Mouse (Mus musculus): ENCODE data around the gene Ppp2r5d. TPM values are rescaled to one million over a fixed set of nuclear protein-coding genes. Genes with fewer than 3 reads are reported as not detected.
A peak's percentile ranks its signal among the peaks of the same experiment; 100 is the strongest.

Gene Ppp2r5d
- polyA plus RNA-seq, 1 experiment from 2014 or later: 57.7 TPM

GRCm38 (mm10) chr17:46651292-46651691 lies 53.6 kb downstream of the Ppp2r5d start:
- Histone ChIP-seq H3K9me3 (no peaks in the 10 kb centered on the region), H3K9ac (peak overlapping the region; percentile 97), H3K4me1 (peaks cover 51% of the 10 kb centered on the region), H3K27me3 (replicated peaks) (no peaks in the 10 kb centered on the region), H3K27ac (replicated peaks) (peak overlapping the region; percentile 98), H3K36me3 (peaks cover 59% of the 10 kb centered on the region), H3K4me3 (peak overlapping the region; percentile 80), H3K4me2 (peak overlapping the region; percentile 80)
- 65% methylated on average over 17 of the region's 17 CpGs for WGBS
- ATAC-seq (ENCODE audit: extremely low read depth, insufficient number of reproducible peaks, low FRiP score, low TSS enrichment): no peak

GRCm38 (mm10) chr17:46650232-46651031 lies 54.5 kb downstream of the Ppp2r5d start, which contains the start of gene Cul7:
Gene Cul7 (plus strand): TSS chr17:46650337.
- Histone ChIP-seq H3K36me3 (peaks cover 50% of the 10 kb centered on the region), H3K9ac (peak within 1 kb of the TSS; percentile 97), H3K27me3 (replicated peaks) (no peaks in the 10 kb centered on the region), H3K27ac (replicated peaks) (peak within 1 kb of the TSS; percentile 98), H3K4me2 (peak within 1 kb of the TSS; percentile 80), H3K4me3 (peak within 1 kb of the TSS; percentile 80), H3K9me3 (no peaks in the 10 kb centered on the region), H3K4me1 (peaks cover 48% of the 10 kb centered on the region)
- 1% methylated on average over 57 of the region's 58 CpGs for WGBS
- peak; percentile 84 for ATAC-seq (ENCODE audit: extremely low read depth, insufficient number of reproducible peaks, low FRiP score, low TSS enrichment)

GRCm38 (mm10) chr17:46649811-46650210 lies 55.1 kb downstream of the Ppp2r5d start:
- Histone ChIP-seq H3K9me3 (no peaks in the 10 kb centered on the region), H3K4me1 (peaks cover 53% of the 10 kb centered on the region), H3K27ac (replicated peaks) (peak overlapping the region; percentile 98), H3K27me3 (replicated peaks) (no peaks in the 10 kb centered on the region), H3K4me3 (peak overlapping the region; percentile 80), H3K4me2 (peak overlapping the region; percentile 80), H3K9ac (peak overlapping the region; percentile 97), H3K36me3 (peaks cover 46% of the 10 kb centered on the region)
- WGBS: 31% methylated on average over 15 of the region's 15 CpGs
- no peak for ATAC-seq (ENCODE audit: extremely low read depth, insufficient number of reproducible peaks, low FRiP score, low TSS enrichment)

GRCm38 (mm10) chr17:46648436-46648835 lies 56.5 kb downstream of the Ppp2r5d start:
- ATAC-seq (ENCODE audit: extremely low read depth, insufficient number of reproducible peaks, low FRiP score, low TSS enrichment): no peak
- H3K4me2 ChIP-seq: no peak overlapping the region
- H3K4me3 ChIP-seq: no peak overlapping the region
- H3K36me3 ChIP-seq: peaks cover 33% of the 10 kb centered on the region
- H3K9ac ChIP-seq: no peak overlapping the region
- H3K9me3 ChIP-seq: no peaks in the 10 kb centered on the region
- no peaks in the 10 kb centered on the region for H3K27me3 ChIP-seq (replicated peaks)
- peaks cover 59% of the 10 kb centered on the region for H3K4me1 ChIP-seq
- no peak overlapping the region for H3K27ac ChIP-seq (replicated peaks)
- whole genome bisulfite sequencing: 90% methylated on average over 9 of the region's 9 CpGs

- Histone ChIP-seq H3K4me3 (peak overlapping the region; percentile 80; the same call in 1 of the 2 replicates), H3K9ac (no peak overlapping the region; the same call in 1 of the 2 replicates), H3K27ac (replicated peaks) (no peak overlapping the region), H3K36me3 (peaks cover 33% of the 10 kb centered on the region), H3K4me2 (peak overlapping the region; percentile 93), H3K4me1 (peaks cover 47% of the 10 kb centered on the region), H3K27me3 (replicated peaks) (no peaks in the 10 kb centered on the region), H3K9me3 (no peaks in the 10 kb centered on the region)
- no peak for ATAC-seq (ENCODE audit: extremely low read depth, insufficient number of reproducible peaks, low FRiP score, low TSS enrichment)
- WGBS: 86% methylated on average over 7 of the region's 7 CpGs
Measured at GRCm38 (mm10) chr17:46647279-46647678, 57.6 kb downstream of the Ppp2r5d start.

- no peak for ATAC-seq (ENCODE audit: extremely low read depth, insufficient number of reproducible peaks, low FRiP score, low TSS enrichment)
- peaks cover 41% of the 10 kb centered on the region for H3K36me3 ChIP-seq
Measured at GRCm38 (mm10) chr17:46646322-46646662, 58.6 kb downstream of the Ppp2r5d start.

GRCm38 (mm10) chr17:46645561-46646321 lies 59.2 kb downstream of the Ppp2r5d start, which contains the start of the genes Klc4 and Mrpl2:
Gene Klc4 (minus strand): TSS chr17:46646022.
Gene Mrpl2 (plus strand): TSS chr17:46646229.
- Histone ChIP-seq H3K9ac (peak within 1 kb of the TSS; percentile 90), H3K27ac (replicated peaks) (peak within 1 kb of the TSS; percentile 87), H3K4me2 (peak within 1 kb of the TSS; percentile 97), H3K36me3 (peaks cover 46% of the 10 kb centered on the region), H3K9me3 (no peaks in the 10 kb centered on the region), H3K27me3 (replicated peaks) (no peaks in the 10 kb centered on the region), H3K4me3 (peak within 1 kb of the TSS; percentile 80), H3K4me1 (peaks cover 33% of the 10 kb centered on the region)
- under 1% methylated on average over 53 of the region's 53 CpGs for WGBS
- ATAC-seq (ENCODE audit: extremely low read depth, insufficient number of reproducible peaks, low FRiP score, low TSS enrichment): peak; percentile 75

More at GRCm38 (mm10) chr17:46646322-46646662, 58.6 kb downstream of the Ppp2r5d start:
- WGBS: under 1% methylated on average over 19 of the region's 19 CpGs
- Histone ChIP-seq H3K4me3 (peak overlapping the region; percentile 80), H3K27ac (replicated peaks) (peak overlapping the region; percentile 81), H3K27me3 (replicated peaks) (no peaks in the 10 kb centered on the region), H3K9ac (peak overlapping the region; percentile 90), H3K9me3 (no peaks in the 10 kb centered on the region), H3K4me1 (peaks cover 38% of the 10 kb centered on the region), H3K4me2 (peak overlapping the region; percentile 93)

- H3K36me3 ChIP-seq: peaks cover 54% of the 10 kb centered on the region
- peak overlapping the region; percentile 87 for H3K27ac ChIP-seq (replicated peaks)
- peak overlapping the region; percentile 80 for H3K4me3 ChIP-seq
- peak; percentile 6; the same call in 1 of the 2 replicates for ATAC-seq (ENCODE audit: extremely low read depth, insufficient number of reproducible peaks, low FRiP score, low TSS enrichment)
- no peaks in the 10 kb centered on the region for H3K27me3 ChIP-seq (replicated peaks)
- H3K4me1 ChIP-seq: peaks cover 32% of the 10 kb centered on the region
- H3K4me2 ChIP-seq: peak overlapping the region; percentile 97
- WGBS: 5% methylated on average over 11 of the region's 11 CpGs
- peak overlapping the region; percentile 89 for H3K9ac ChIP-seq
- H3K9me3 ChIP-seq: no peaks in the 10 kb centered on the region
Measured at GRCm38 (mm10) chr17:46644916-46645475, 59.9 kb downstream of the Ppp2r5d start.

GRCm38 (mm10) chr17:46644152-46644805 lies 60.6 kb downstream of the Ppp2r5d start:
- WGBS: 86% methylated on average over 12 of the region's 12 CpGs
- Histone ChIP-seq H3K9me3 (no peaks in the 10 kb centered on the region), H3K36me3 (peaks cover 60% of the 10 kb centered on the region), H3K4me1 (peaks cover 25% of the 10 kb centered on the region), H3K4me3 (peak overlapping the region; percentile 80), H3K9ac (peak overlapping the region; percentile 89), H3K4me2 (peak overlapping the region; percentile 97), H3K27me3 (replicated peaks) (no peaks in the 10 kb centered on the region), H3K27ac (replicated peaks) (0 out of 2 replicates have a peak overlapping the region, but pooled peaks have one; percentile 1)
- ATAC-seq (ENCODE audit: extremely low read depth, insufficient number of reproducible peaks, low FRiP score, low TSS enrichment): no peak

- WGBS: 87% methylated on average over 17 of the region's 17 CpGs
- ATAC-seq (ENCODE audit: extremely low read depth, insufficient number of reproducible peaks, low FRiP score, low TSS enrichment): no peak
- H3K4me3 ChIP-seq: no peak overlapping the region
- H3K4me1 ChIP-seq: peaks cover 21% of the 10 kb centered on the region
- no peaks in the 10 kb centered on the region for H3K27me3 ChIP-seq (replicated peaks)
- no peak overlapping the region for H3K27ac ChIP-seq (replicated peaks)
- no peaks in the 10 kb centered on the region for H3K9me3 ChIP-seq
- no peak overlapping the region for H3K4me2 ChIP-seq
- H3K9ac ChIP-seq: no peak overlapping the region
- H3K36me3 ChIP-seq: peaks cover 52% of the 10 kb centered on the region
Measured at GRCm38 (mm10) chr17:46642060-46642459, 62.9 kb downstream of the Ppp2r5d start.

Measured in heart, embryonic 13.5 days (tissue).